Mouse (Mus musculus) right cerebral cortex, postnatal 36 days (tissue): ENCODE measurements at regions not wholly inside any gene's neighbourhood (a gene's known extent, or its start where the extent isn't known, plus 50 kb on each side); places are given as distances from the start of the nearest gene placed in this dataset.

Source experiments
- DNase-seq, 2 experiments: peaks; one replicate each; pipeline ENCODE4 v3.0.0; 2022; ENCODE audit warnings: low spot score in 2 of 2, mixed read lengths in 1 of 2

GRCm38 (mm10) chr8:17782650-17783049, 1195.4 kb downstream of the Defb40 start:
- no peak for DNase-seq

GRCm38 (mm10) chr8:17781559-17782283, 1196.3 kb downstream of the Defb40 start:
- no peak for DNase-seq

- no peak for DNase-seq
Observed at GRCm38 (mm10) chr8:17775411-17775810, 1202.6 kb downstream of the Defb40 start.

- no peak for DNase-seq
Observed at GRCm38 (mm10) chr8:17773311-17773710, 1204.7 kb downstream of the Defb40 start.

GRCm38 (mm10) chr8:17767441-17768007, 1210.5 kb downstream of the Defb40 start:
- DNase-seq = no peak

GRCm38 (mm10) chr8:17724672-17725071, 1253.4 kb downstream of the Defb40 start:
- DNase-seq = no peak

GRCm38 (mm10) chr8:17709162-17709561, 1268.9 kb downstream of the Defb40 start:
- no peak for DNase-seq

- DNase-seq = no peak
Observed at GRCm38 (mm10) chr8:17708409-17708808, 1269.6 kb downstream of the Defb40 start.

GRCm38 (mm10) chr8:17704289-17704688, 1273.8 kb downstream of the Defb40 start:
- no peak for DNase-seq

GRCm38 (mm10) chr8:17700362-17700761, 1277.7 kb downstream of the Defb40 start:
- peak; percentile 36 to 56 for DNase-seq

GRCm38 (mm10) chr8:17690074-17690848, 1287.8 kb downstream of the Defb40 start:
- no peak for DNase-seq

GRCm38 (mm10) chr8:17689641-17690040, 1288.4 kb downstream of the Defb40 start:
- no peak for DNase-seq

GRCm38 (mm10) chr8:17687084-17687483, 1291.0 kb downstream of the Defb40 start:
- DNase-seq = no peak

GRCm38 (mm10) chr8:17664371-17665141, 1313.5 kb downstream of the Defb40 start:
- peak; percentile 73 to 85 for DNase-seq

- DNase-seq = no peak
Observed at GRCm38 (mm10) chr8:17659753-17660361, 1318.2 kb downstream of the Defb40 start.

GRCm38 (mm10) chr8:17653786-17654185, 1324.3 kb downstream of the Defb40 start:
- no peak for DNase-seq

- no peak for DNase-seq
Observed at GRCm38 (mm10) chr8:17647559-17647958, 1330.5 kb downstream of the Defb40 start.

- no peak for DNase-seq
Observed at GRCm38 (mm10) chr8:17621109-17621508, 1356.9 kb downstream of the Defb40 start.

- DNase-seq = no peak
Observed at GRCm38 (mm10) chr8:17618846-17619245, 1359.2 kb downstream of the Defb40 start.

GRCm38 (mm10) chr8:17618147-17618546, 1359.9 kb downstream of the Defb40 start:
- DNase-seq = no peak

- no peak for DNase-seq
Observed at GRCm38 (mm10) chr8:17602861-17603260, 1375.2 kb downstream of the Defb40 start.
